Mouse (Mus musculus) erythroblast, embryonic 14.5 days (primary cell): ENCODE results near the gene Gm10031.

Source experiments
- GATA1 ChIP-seq: IDR thresholded peaks from 2 replicates; pipeline ENCODE4 v1.6.1; 2012; ENCODE audit warnings: low read length, inconsistent platforms, mixed read lengths
- TAL1 ChIP-seq: IDR thresholded peaks from 3 replicates; pipeline ENCODE4 v1.6.1; 2012; ENCODE audit warnings: low read length, inconsistent platforms, mixed read lengths

DNA sequence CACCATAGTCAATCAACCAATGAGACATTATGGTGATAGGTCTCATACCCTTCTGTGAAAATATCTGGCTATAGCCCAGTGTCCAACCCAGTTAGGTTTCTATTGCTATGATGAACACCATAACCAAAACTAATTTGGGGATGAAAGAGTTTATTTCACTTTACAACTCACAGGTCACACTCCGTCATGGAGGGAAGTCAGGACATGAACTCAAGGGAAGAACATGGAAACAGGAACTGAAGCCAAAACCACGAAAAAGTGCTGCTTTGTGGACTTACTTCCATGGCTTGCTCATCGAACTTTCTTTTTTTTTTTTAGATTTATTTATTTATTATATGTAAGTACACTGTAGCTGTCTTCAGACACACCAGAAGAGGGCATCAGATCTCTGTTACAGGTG, 9.7 kb downstream of the Gm10031 start:
- TF ChIP-seq TAL1 (no peak), GATA1 (no peak)
